Mouse (Mus musculus) neural tube, embryonic 14.5 days (tissue): ENCODE data around the gene Plekhg4. TPM values are rescaled to one million over a fixed set of nuclear protein-coding genes. Genes with fewer than 3 reads are reported as not detected.
A peak's percentile ranks its signal among the peaks of the same experiment; 100 is the strongest.

Experiments
- ATAC-seq: fragments of 200-750 bp; cut with Nextera tagmentation; 2 replicates; pipeline ENCODE4 v1.8.0; 2017; ENCODE audit warnings: low read depth, mild to moderate bottlenecking, moderate TSS enrichment, moderate library complexity
- H3K27ac ChIP-seq: fragments of 300-500 bp; sonication (generic); 2 replicates; pipeline ENCODE4 v1.5.1; 2014; ENCODE audit warnings: low read depth, mild to moderate bottlenecking, control low read depth, low read length, moderate library complexity, mixed read lengths
- H3K27me3 ChIP-seq: fragments of 300-500 bp; sonication (generic); 2 replicates; pipeline ENCODE4 v1.6.1; 2014; ENCODE audit warnings: low read length; ENCODE audit not compliant: control insufficient read depth, insufficient read depth
- H3K36me3 ChIP-seq: fragments of 300-500 bp; sonication (generic); 2 replicates; pipeline ENCODE4 v1.6.1; 2014; ENCODE audit warnings: low read length, mixed read lengths; ENCODE audit not compliant: control insufficient read depth, insufficient read depth
- H3K4me1 ChIP-seq: fragments of 300-500 bp; sonication (generic); 2 replicates; pipeline ENCODE4 v1.6.1; 2014; ENCODE audit warnings: low read length; ENCODE audit not compliant: control insufficient read depth, insufficient read depth
- H3K4me2 ChIP-seq: fragments of 300-500 bp; sonication (generic); 2 replicates; pipeline ENCODE4 v1.6.1; 2014; ENCODE audit warnings: mild to moderate bottlenecking, low read depth, low read length, control low read depth
- H3K4me3 ChIP-seq: fragments of 300-500 bp; sonication (generic); 2 replicates; pipeline ENCODE4 v1.5.1; 2014; ENCODE audit warnings: low read depth, low read length, control low read depth, mixed read lengths
- H3K9ac ChIP-seq: fragments of 300-500 bp; sonication (generic); replicated peaks from 2 replicates; pipeline ENCODE4 v1.6.1; 2014; ENCODE audit warnings: low read depth, mild to moderate bottlenecking, control low read depth, low read length, mixed read lengths
- H3K9me3 ChIP-seq: fragments of 300-500 bp; sonication (generic); 2 replicates; pipeline ENCODE4 v1.6.1; 2016; ENCODE audit warnings: low read length; ENCODE audit not compliant: control insufficient read depth
- WGBS: fragments of 180-500 bp; shearing (Covaris S2); extraction: QIAGEN DNeasy Blood & Tissue Kit; methylation state at CpG from one replicate; pipeline ENCODE4 v1.1.7; 2014; 5-methylcytosine and 5-hydroxymethylcytosine counted together
- polyA plus RNA-seq: library from polyadenylated mRNA; unstranded; fragments of >200 nt; fragmentation: Nextera tagmentation; extraction: Ambion mirVana; gene quantifications from 2 replicates; pipeline ENCODE4 v1.2.1, GENCODE M21; 2014

Plekhg4 gene
- polyA plus RNA-seq, 1 experiment from 2014 or later: 2.6 TPM

DNA sequence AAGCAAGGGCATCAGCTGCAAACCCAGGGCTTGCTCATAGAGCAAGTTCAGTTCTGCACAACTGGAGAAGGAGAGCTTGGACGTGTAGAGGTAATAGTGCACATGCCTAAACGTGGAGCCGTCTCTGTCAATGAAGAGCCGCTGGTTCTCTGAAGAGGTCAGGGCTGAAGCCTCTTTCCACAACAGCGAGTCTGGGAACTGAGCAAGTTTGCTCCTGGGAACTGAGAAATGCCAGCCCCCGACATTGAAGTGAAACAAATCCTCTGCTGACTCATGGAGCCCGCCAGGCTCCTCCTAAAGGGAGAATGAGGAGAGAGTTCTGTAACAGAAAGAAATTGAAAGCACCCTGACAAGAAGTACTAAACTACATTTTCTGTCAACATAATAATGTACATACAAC, 35.3 kb downstream of the Plekhg4 start:
- WGBS: 70% methylated on average over 7 of the region's 7 CpGs
- Histone ChIP-seq H3K9me3 (no peaks in the 10 kb centered on the region), H3K4me1 (0 out of 2 replicates have a peak, but pooled peaks cover under 1% of the 10 kb centered on the region), H3K36me3 (no peaks in the 10 kb centered on the region), H3K4me2 (no peak overlapping the region), H3K27ac (no peak overlapping the region), H3K27me3 (0 out of 2 replicates have a peak, but pooled peaks cover under 1% of the 10 kb centered on the region), H3K4me3 (no peak overlapping the region), H3K9ac (no peak overlapping the region)
- ATAC-seq: no peak

DNA sequence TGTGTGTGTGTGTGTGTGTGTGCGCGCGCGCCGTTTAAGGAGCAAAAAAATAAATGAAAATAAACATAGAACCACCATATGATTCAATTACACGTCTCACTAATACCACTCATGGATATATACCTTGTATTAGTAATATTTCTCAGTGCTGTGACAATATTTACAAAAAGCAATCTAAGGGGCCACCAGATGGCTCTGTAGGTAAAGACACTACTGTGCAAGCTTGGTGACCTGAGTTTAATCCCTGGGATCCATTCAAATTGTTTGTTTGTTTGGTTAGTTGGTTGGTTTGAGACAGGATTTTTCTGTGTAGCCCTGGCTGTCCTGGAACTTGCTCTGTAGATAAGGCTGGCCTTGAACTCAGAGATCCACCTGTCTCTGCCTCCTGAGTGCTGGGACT, 36.9 kb downstream of the Plekhg4 start:
- Histone ChIP-seq H3K36me3 (no peaks in the 10 kb centered on the region), H3K4me1 (0 out of 2 replicates have a peak, but pooled peaks cover 3% of the 10 kb centered on the region), H3K4me2 (no peak overlapping the region), H3K27me3 (0 out of 2 replicates have a peak, but pooled peaks cover 4% of the 10 kb centered on the region), H3K9ac (no peak overlapping the region), H3K4me3 (no peak overlapping the region), H3K9me3 (no peaks in the 10 kb centered on the region), H3K27ac (no peak overlapping the region)
- no peak for ATAC-seq
- WGBS: 97% methylated on average over 6 of the region's 6 CpGs

DNA sequence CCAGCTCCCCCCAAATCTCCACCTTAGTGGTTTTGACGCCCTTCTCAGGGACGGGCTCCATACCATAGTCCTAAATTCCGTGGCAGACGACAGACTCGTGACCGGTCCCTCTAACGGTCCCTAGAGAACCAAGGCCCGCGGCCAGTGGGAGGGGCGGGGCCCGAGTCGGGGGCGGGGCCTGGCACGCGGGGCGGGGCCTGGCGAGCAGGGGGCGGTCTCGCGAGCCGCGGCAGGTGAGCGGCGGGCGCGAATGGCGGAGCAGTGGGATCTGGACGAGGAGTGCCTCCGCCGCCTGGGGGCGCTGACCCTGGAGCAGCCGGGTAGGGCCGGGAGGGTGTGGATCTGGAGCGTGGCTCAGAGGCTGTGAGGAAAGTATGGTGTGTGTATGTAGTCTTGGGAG, 40.3 kb downstream of the Plekhg4 start, which contains the start of the genes Kctd19 and Lrrc36:
Gene Kctd19, minus strand, starts transcription at position 112 of the 400 bp plus-strand sequence.
Gene Lrrc36, plus strand, starts transcription at position 181 of the 400 bp plus-strand sequence.
- 0 out of 2 replicates have a peak, but pooled peaks cover 3% of the 10 kb centered on the region for H3K4me1 ChIP-seq
- H3K9me3 ChIP-seq: no peaks in the 10 kb centered on the region
- WGBS: 1% methylated on average over 33 of the region's 34 CpGs
- ATAC-seq: peak; percentile 46; the same call in 1 of the 2 replicates
- 0 out of 2 replicates have a peak, but pooled peaks cover 4% of the 10 kb centered on the region for H3K27me3 ChIP-seq
- H3K27ac ChIP-seq: no peak within 1 kb of the TSS
- H3K4me2 ChIP-seq: peak within 1 kb of the TSS; percentile 46
- H3K9ac ChIP-seq: 0 out of 2 replicates have a peak within 1 kb of the TSS, but pooled peaks have one; percentile 5
- H3K4me3 ChIP-seq: peak within 1 kb of the TSS; percentile 21
- no peaks in the 10 kb centered on the region for H3K36me3 ChIP-seq

DNA sequence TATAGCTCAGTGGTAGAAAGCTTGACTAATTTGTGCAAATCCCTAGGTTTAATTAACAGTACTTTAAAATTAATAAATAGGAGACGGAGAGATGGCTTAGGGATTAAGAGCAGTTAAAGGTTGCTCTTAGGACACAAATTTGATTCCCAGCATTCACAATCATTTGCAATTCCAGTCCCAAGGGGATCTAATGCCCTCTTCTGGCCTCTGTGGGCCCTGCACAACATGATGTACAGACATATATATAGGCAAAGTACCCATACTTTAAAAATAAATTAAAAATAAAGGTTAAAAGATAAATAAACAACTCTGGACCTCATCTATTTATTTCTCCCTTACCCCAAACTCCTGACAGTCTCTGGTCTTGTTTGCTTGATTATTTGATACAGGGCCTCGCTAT, 45.9 kb downstream of the Plekhg4 start:
- no peaks in the 10 kb centered on the region for H3K4me1 ChIP-seq
- no peaks in the 10 kb centered on the region for H3K27me3 ChIP-seq
- no peak overlapping the region for H3K27ac ChIP-seq
- 86% methylated on average over 2 of the region's 2 CpGs for WGBS
- no peak overlapping the region for H3K9ac ChIP-seq
- no peak overlapping the region for H3K4me3 ChIP-seq
- no peaks in the 10 kb centered on the region for H3K36me3 ChIP-seq
- no peaks in the 10 kb centered on the region for H3K9me3 ChIP-seq
- no peak overlapping the region for H3K4me2 ChIP-seq
- ATAC-seq: no peak

DNA sequence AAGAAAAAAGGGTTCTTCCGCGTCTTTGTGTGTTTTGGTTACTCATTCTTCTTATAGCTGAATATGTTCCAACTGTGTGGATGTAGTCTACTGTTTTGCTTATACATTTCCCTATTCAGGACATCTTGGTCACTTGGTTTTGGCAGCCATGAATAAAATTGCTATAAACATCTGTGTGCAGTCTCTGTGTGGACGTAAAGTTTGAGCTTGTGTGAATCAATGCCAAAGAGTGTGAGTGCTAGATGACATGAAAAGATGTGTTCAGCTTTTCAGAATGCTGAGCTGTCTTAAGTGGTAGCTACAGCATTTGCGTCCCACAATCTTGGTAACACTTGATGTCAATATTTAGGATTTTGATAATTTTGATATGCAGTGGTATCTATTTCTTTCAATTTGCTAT, 46.7 kb downstream of the Plekhg4 start:
- H3K4me1 ChIP-seq: no peaks in the 10 kb centered on the region
- H3K27ac ChIP-seq: no peak overlapping the region
- no peaks in the 10 kb centered on the region for H3K36me3 ChIP-seq
- H3K9me3 ChIP-seq: no peaks in the 10 kb centered on the region
- H3K27me3 ChIP-seq: no peaks in the 10 kb centered on the region
- H3K4me2 ChIP-seq: no peak overlapping the region
- no peak overlapping the region for H3K4me3 ChIP-seq
- ATAC-seq: no peak
- H3K9ac ChIP-seq: no peak overlapping the region
- WGBS: 97% methylated on average over 4 of the region's 4 CpGs

DNA sequence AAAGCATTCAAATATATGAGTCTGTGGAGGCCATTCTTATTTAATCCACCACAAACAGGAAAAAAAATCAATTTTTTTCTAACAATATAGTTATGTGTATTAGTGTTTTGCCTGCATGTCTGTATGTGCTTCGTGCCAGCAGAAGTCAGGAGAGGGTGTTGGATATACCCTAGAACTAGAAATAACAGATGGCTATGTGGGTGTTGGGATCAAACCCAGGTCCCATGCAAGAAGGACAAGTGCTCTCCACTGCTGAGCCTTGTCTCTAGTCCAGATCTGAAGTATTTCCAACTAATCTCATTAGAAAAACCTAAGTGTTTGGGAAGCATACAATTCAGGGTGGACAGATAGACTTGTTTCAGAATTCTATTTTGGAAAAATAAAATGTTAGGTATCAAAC, 48.9 kb downstream of the Plekhg4 start:
- ATAC-seq: no peak
- Histone ChIP-seq H3K9ac (no peak overlapping the region), H3K4me1 (no peaks in the 10 kb centered on the region), H3K27me3 (no peaks in the 10 kb centered on the region), H3K4me2 (no peak overlapping the region), H3K27ac (no peak overlapping the region), H3K36me3 (no peaks in the 10 kb centered on the region), H3K4me3 (no peak overlapping the region), H3K9me3 (no peaks in the 10 kb centered on the region)
- WGBS: 73% methylated on average over 1 of the region's 1 CpGs

DNA sequence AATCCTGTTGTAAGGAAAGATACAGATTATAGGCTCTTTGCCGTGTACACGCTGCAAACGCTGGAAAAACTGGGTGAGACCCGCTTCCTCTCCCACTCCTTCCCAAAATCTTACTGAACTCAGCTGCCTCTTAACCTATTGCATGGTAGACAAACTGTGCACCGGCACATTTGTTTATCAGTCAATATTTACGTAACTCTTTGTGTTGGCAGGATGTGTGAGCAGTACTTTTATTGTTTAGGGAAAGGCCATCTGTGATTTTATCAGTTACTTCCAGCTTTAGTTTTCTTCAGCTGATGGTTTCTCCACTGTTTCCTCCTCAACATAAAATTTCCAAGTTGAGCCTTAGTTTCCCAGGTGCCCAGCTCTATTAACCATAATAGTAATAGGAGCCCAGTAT, 53.8 kb downstream of the Plekhg4 start:
- Histone ChIP-seq H3K9ac (no peak overlapping the region), H3K27me3 (no peaks in the 10 kb centered on the region), H3K9me3 (no peaks in the 10 kb centered on the region), H3K4me3 (no peak overlapping the region), H3K36me3 (no peaks in the 10 kb centered on the region), H3K4me2 (no peak overlapping the region), H3K4me1 (no peaks in the 10 kb centered on the region; the same call in 1 of the 2 replicates), H3K27ac (no peak overlapping the region)
- no peak for ATAC-seq
- WGBS: 77% methylated on average over 6 of the region's 6 CpGs

DNA sequence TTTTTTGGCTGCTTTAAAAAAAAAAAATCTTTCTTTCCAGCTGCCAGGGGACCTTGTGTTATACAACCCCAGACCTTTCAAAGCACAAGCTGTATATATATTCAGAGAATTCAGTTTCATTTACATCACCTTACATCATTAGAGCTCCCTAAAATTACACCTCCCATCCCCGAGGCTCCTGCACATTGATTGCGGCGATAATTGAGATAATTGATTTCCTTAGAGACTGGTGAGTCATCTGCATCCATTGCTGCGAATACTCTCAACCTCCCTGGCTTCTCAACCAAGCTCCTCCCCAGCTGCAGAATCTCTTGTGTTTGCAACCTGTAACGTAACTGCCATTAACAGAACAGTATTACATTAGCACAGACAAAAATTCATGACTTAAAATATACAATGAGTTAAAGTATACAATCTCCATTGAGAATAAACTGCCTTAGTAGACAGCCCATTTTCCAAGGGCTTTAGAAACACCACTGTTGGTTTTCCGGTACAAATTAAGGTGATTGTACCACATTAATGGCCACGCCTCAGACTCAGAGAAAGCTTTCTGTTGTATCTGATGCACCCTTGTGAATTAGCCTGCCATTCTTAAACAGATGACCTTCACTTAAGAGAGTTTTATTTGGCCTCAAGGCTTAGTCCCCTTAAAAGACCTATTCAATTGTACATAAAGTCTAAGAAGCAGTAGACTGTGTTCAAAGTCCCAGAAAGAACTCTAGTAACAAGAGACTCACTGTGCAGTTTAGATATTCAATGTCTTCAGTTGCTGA, 58.9 kb downstream of the Plekhg4 start:
- H3K36me3 ChIP-seq: no peaks in the 10 kb centered on the region
- H3K4me1 ChIP-seq: peaks cover 10% of the 10 kb centered on the region
- no peak for ATAC-seq
- H3K9ac ChIP-seq: no peak overlapping the region
- H3K9me3 ChIP-seq: no peaks in the 10 kb centered on the region
- WGBS: 16% methylated on average over 7 of the region's 7 CpGs
- no peaks in the 10 kb centered on the region for H3K27me3 ChIP-seq
- H3K4me2 ChIP-seq: no peak overlapping the region
- H3K27ac ChIP-seq: no peak overlapping the region
- no peak overlapping the region for H3K4me3 ChIP-seq
